Mouse (Mus musculus): ENCODE results near the gene Ttll8.

The Ttll8 gene

GRCm38 (mm10) chr15:88882851-88883250 is 71.4 kb downstream of the Ttll8 start:
- in situ Hi-C loops (cut with MseI, MboI): no loop called here

GRCm38 (mm10) chr15:88881253-88882044 is 72.8 kb downstream of the Ttll8 start:
- in situ Hi-C loops (cut with MseI, MboI): no loop called here

- in situ Hi-C loops (cut with MseI, MboI): loop anchor here (5.0 to 10.0 kb wide), 2 partner anchors 50 to 52 kb away; no protein-coding TSS in a partner anchor
These were observed 77.2 kb downstream of the Ttll8 start for GRCm38 (mm10) chr15:88877021-88877400.

- in situ Hi-C loops (cut with MseI, MboI): loop anchor here (5.0 to 10.0 kb wide), 2 partner anchors 49 to 52 kb away; no protein-coding TSS in a partner anchor
These were observed 77.8 kb downstream of the Ttll8 start for GRCm38 (mm10) chr15:88876155-88877020.

GRCm38 (mm10) chr15:88875625-88876081 is 78.6 kb downstream of the Ttll8 start:
- in situ Hi-C loops (cut with MseI, MboI): loop anchor here (5.0 to 10.0 kb wide), 2 partner anchors 48 to 51 kb away; no protein-coding TSS in a partner anchor

GRCm38 (mm10) chr15:88874477-88874876 is 79.7 kb downstream of the Ttll8 start:
- in situ Hi-C loops (cut with MseI, MboI): loop anchor here in 1 of 2 experiments (10.0 kb wide), 1 partner anchor 50 kb away; no protein-coding TSS in a partner anchor

- in situ Hi-C loops (cut with MseI, MboI): loop anchor here in 1 of 2 experiments (10.0 kb wide), 1 partner anchor 49 kb away; no protein-coding TSS in a partner anchor
These were observed 80.2 kb downstream of the Ttll8 start for GRCm38 (mm10) chr15:88874061-88874460.

GRCm38 (mm10) chr15:88870418-88871185 is 83.6 kb downstream of the Ttll8 start:
- in situ Hi-C loops (cut with MseI, MboI): loop anchor here in 1 of 2 experiments (10.0 kb wide), 1 partner anchor 46 kb away; no protein-coding TSS in a partner anchor

GRCm38 (mm10) chr15:88868024-88868742 is 86.0 kb downstream of the Ttll8 start:
- in situ Hi-C loops (cut with MseI, MboI): no loop called here

GRCm38 (mm10) chr15:88867368-88868023 is 86.7 kb downstream of the Ttll8 start:
- in situ Hi-C loops (cut with MseI, MboI): no loop called here

- in situ Hi-C loops (cut with MseI, MboI): no loop called here
These were observed 87.3 kb downstream of the Ttll8 start for GRCm38 (mm10) chr15:88866934-88867356.

- in situ Hi-C loops (cut with MseI, MboI): no loop called here
These were observed 88.1 kb downstream of the Ttll8 start for GRCm38 (mm10) chr15:88865888-88866695.

- in situ Hi-C loops (cut with MseI, MboI): no loop called here
These were observed 89.2 kb downstream of the Ttll8 start for GRCm38 (mm10) chr15:88865061-88865460.

- in situ Hi-C loops (cut with MseI, MboI): no loop called here
These were observed 89.8 kb downstream of the Ttll8 start for GRCm38 (mm10) chr15:88864270-88865030.

GRCm38 (mm10) chr15:88863695-88864231 is 90.5 kb downstream of the Ttll8 start:
- in situ Hi-C loops (cut with MseI, MboI): no loop called here

- in situ Hi-C loops (cut with MseI, MboI): no loop called here
These were observed 91.1 kb downstream of the Ttll8 start for GRCm38 (mm10) chr15:88862881-88863694.
